Mouse (Mus musculus) kidney, postnatal 0 days (tissue): ENCODE measurements at regions not wholly inside any gene's neighbourhood (a gene's known extent, or its start where the extent isn't known, plus 50 kb on each side); places are given as distances from the start of the nearest gene placed in this dataset.

Experiments
- ATAC-seq: fragments of 200-750 bp; cut with Nextera tagmentation; replicated peaks from 2 replicates; pipeline ENCODE4 v1.8.0; 2017; ENCODE audit warnings: low read depth, moderate number of reproducible peaks, moderate TSS enrichment, moderate library complexity; ENCODE audit not compliant: low FRiP score
- DNase-seq: peaks from one replicate; pipeline ENCODE4 v3.0.0-alpha.2; 2016; ENCODE audit warnings: low spot score
- H3K27ac ChIP-seq: fragments of 300-500 bp; sonication (generic); 2 replicates; pipeline ENCODE4 v1.5.1; 2014; ENCODE audit warnings: mild to moderate bottlenecking
- H3K27me3 ChIP-seq: fragments of 300-500 bp; sonication (generic); 2 replicates; pipeline ENCODE4 v1.6.1; 2014; ENCODE audit warnings: low read length, mixed read lengths; ENCODE audit not compliant: insufficient read depth
- H3K36me3 ChIP-seq: fragments of 300-500 bp; sonication (generic); 2 replicates; pipeline ENCODE4 v1.6.1; 2014; ENCODE audit warnings: low read length, mixed read lengths; ENCODE audit not compliant: insufficient read depth
- H3K4me1 ChIP-seq: fragments of 300-500 bp; sonication (generic); replicated peaks from 2 replicates; pipeline ENCODE4 v1.6.1; 2014; ENCODE audit warnings: antibody characterized with exemption, low read length, mixed read lengths; ENCODE audit not compliant: insufficient read depth
- H3K4me2 ChIP-seq: fragments of 300-500 bp; sonication (generic); 2 replicates; pipeline ENCODE4 v1.6.1; 2014; ENCODE audit warnings: mild to moderate bottlenecking, low read length, moderate library complexity, mixed read lengths
- H3K4me3 ChIP-seq: fragments of 300-500 bp; sonication (generic); replicated peaks from 2 replicates; pipeline ENCODE4 v1.5.1; 2014; ENCODE audit warnings: low read depth, low read length
- H3K9ac ChIP-seq: fragments of 300-500 bp; sonication (generic); 2 replicates; pipeline ENCODE4 v1.6.1; 2014; ENCODE audit warnings: low read depth, low read length
- H3K9me3 ChIP-seq: fragments of 300-500 bp; sonication (generic); replicated peaks from 2 replicates; pipeline ENCODE4 v1.6.1; 2016; ENCODE audit warnings: low read length, inconsistent platforms, mixed read lengths
- CTCF ChIP-seq: IDR thresholded peaks from 2 replicates; pipeline ENCODE4 v1.5.1; 2016; ENCODE audit warnings: antibody characterized with exemption, low read depth, mild to moderate bottlenecking, moderate library complexity
- WGBS: fragments of 180-500 bp; shearing (Covaris S2); extraction: QIAGEN DNeasy Blood & Tissue Kit; methylation state at CpG from one replicate; pipeline ENCODE4 v1.1.7; 2014; 5-methylcytosine and 5-hydroxymethylcytosine counted together

GRCm38 (mm10) chr9:120755486-120755885, 173.5 kb upstream of the Ctnnb1 start:
- Histone ChIP-seq H3K9me3 (no peaks in the 10 kb centered on the region), H3K27me3 (no peaks in the 10 kb centered on the region), H3K4me3 (no peak overlapping the region), H3K4me2 (no peak overlapping the region), H3K9ac (no peak overlapping the region), H3K27ac (no peak overlapping the region), H3K4me1 (no peaks in the 10 kb centered on the region), H3K36me3 (no peaks in the 10 kb centered on the region)
- no peak for DNase-seq
- WGBS: 90% methylated on average over 7 of the region's 7 CpGs
- no peak for ATAC-seq
- no peak for TF ChIP-seq CTCF

- Histone ChIP-seq H3K9ac (no peak overlapping the region), H3K4me3 (no peak overlapping the region), H3K4me1 (no peaks in the 10 kb centered on the region), H3K36me3 (no peaks in the 10 kb centered on the region), H3K9me3 (no peaks in the 10 kb centered on the region), H3K4me2 (no peak overlapping the region), H3K27ac (peak overlapping the region; percentile 76), H3K27me3 (no peaks in the 10 kb centered on the region)
- no peak for TF ChIP-seq CTCF
- DNase-seq: no peak
- peak; percentile 78; the same call in 1 of the 2 replicates for ATAC-seq
- 43% methylated on average over 3 of the region's 3 CpGs for WGBS
Observed at GRCm38 (mm10) chr9:120758003-120758402, 171.0 kb upstream of the Ctnnb1 start.

GRCm38 (mm10) chr9:120758632-120759031, 170.4 kb upstream of the Ctnnb1 start:
- WGBS: 54% methylated on average over 1 of the region's 1 CpGs

GRCm38 (mm10) chr9:120759771-120760170, 169.2 kb upstream of the Ctnnb1 start:
- 77% methylated on average over 5 of the region's 5 CpGs for WGBS
- Histone ChIP-seq H3K4me3 (no peak overlapping the region), H3K27me3 (no peaks in the 10 kb centered on the region), H3K36me3 (no peaks in the 10 kb centered on the region), H3K4me2 (no peak overlapping the region), H3K9me3 (no peaks in the 10 kb centered on the region), H3K4me1 (peaks cover 9% of the 10 kb centered on the region), H3K27ac (peak overlapping the region; percentile 62), H3K9ac (no peak overlapping the region)
- DNase-seq (no peak), ATAC-seq (no peak)
- no peak for TF ChIP-seq CTCF

More at GRCm38 (mm10) chr9:120758632-120759031, 170.4 kb upstream of the Ctnnb1 start:
- no peaks in the 10 kb centered on the region for H3K36me3 ChIP-seq
- no peak overlapping the region for H3K4me2 ChIP-seq
- peak overlapping the region; percentile 76 for H3K27ac ChIP-seq
- TF ChIP-seq CTCF: no peak
- H3K9me3 ChIP-seq: no peaks in the 10 kb centered on the region
- no peak overlapping the region for H3K9ac ChIP-seq
- DNase-seq (no peak), ATAC-seq (no peak)
- H3K4me1 ChIP-seq: no peaks in the 10 kb centered on the region
- H3K27me3 ChIP-seq: no peaks in the 10 kb centered on the region
- no peak overlapping the region for H3K4me3 ChIP-seq

- no peak for TF ChIP-seq CTCF
Observed at GRCm38 (mm10) chr9:120763802-120764201, 165.2 kb upstream of the Ctnnb1 start.

GRCm38 (mm10) chr9:120764663-120765062, 164.4 kb upstream of the Ctnnb1 start:
- no peak for TF ChIP-seq CTCF
- Histone ChIP-seq H3K36me3 (no peaks in the 10 kb centered on the region), H3K9ac (no peak overlapping the region), H3K4me1 (peaks cover 11% of the 10 kb centered on the region), H3K4me3 (no peak overlapping the region), H3K4me2 (no peak overlapping the region), H3K9me3 (no peaks in the 10 kb centered on the region), H3K27me3 (no peaks in the 10 kb centered on the region), H3K27ac (peak overlapping the region; percentile 3; the same call in 1 of the 2 replicates)
- 23% methylated on average over 9 of the region's 9 CpGs for WGBS
- DNase-seq: no peak
- ATAC-seq: peak; percentile 53

More at GRCm38 (mm10) chr9:120763802-120764201, 165.2 kb upstream of the Ctnnb1 start:
- WGBS: 85% methylated on average over 2 of the region's 2 CpGs
- Histone ChIP-seq H3K4me3 (no peak overlapping the region), H3K9me3 (no peaks in the 10 kb centered on the region), H3K27me3 (no peaks in the 10 kb centered on the region), H3K36me3 (no peaks in the 10 kb centered on the region), H3K4me1 (peaks cover 9% of the 10 kb centered on the region), H3K4me2 (no peak overlapping the region), H3K9ac (no peak overlapping the region), H3K27ac (peak overlapping the region; percentile 3)
- DNase-seq (no peak), ATAC-seq (no peak)

- no peak overlapping the region for H3K27ac ChIP-seq
- no peaks in the 10 kb centered on the region for H3K9me3 ChIP-seq
- ATAC-seq: no peak; the same call in 1 of the 2 replicates
- peaks cover 17% of the 10 kb centered on the region for H3K4me1 ChIP-seq
- peak; percentile 28 for DNase-seq
- TF ChIP-seq CTCF: no peak
- 45% methylated on average over 4 of the region's 4 CpGs for WGBS
- no peaks in the 10 kb centered on the region for H3K27me3 ChIP-seq
- no peak overlapping the region for H3K4me3 ChIP-seq
- no peak overlapping the region for H3K9ac ChIP-seq
- no peak overlapping the region for H3K4me2 ChIP-seq
- no peaks in the 10 kb centered on the region for H3K36me3 ChIP-seq
Observed at GRCm38 (mm10) chr9:120765292-120765691, 163.7 kb upstream of the Ctnnb1 start.
